In genomic region chr1:37318558-37318957, GRCm38 (mm10) we compare ENCODE assay signal across 16 mouse cellular contexts.
"Had no signal": no experiment of that assay in that cellular context is flagged by ENCODE, and none has a peak within 500 bp of the region (broad histone marks: within the 10 kb centered on the region; RNA-seq: fewer than 3 reads in every experiment).

No protein-coding gene starts in this region.

- H3K27ac ChIP-seq: kidney, postnatal 0 days; layer of hippocampus, adult 2 months; left cerebral cortex, adult 2 months; lung, embryonic 15.5 days; neural tube, embryonic 13.5 days had no signal

- ATAC-seq: intestine, embryonic 16.5 days; midbrain, embryonic 16.5 days had no signal

- H3K9ac ChIP-seq: lung, embryonic 15.5 days; neural tube, embryonic 13.5 days had no signal

- H3K36me3 ChIP-seq: lung, embryonic 15.5 days; neural tube, embryonic 13.5 days had no signal

- H3K4me2 ChIP-seq: lung, embryonic 15.5 days; midbrain, embryonic 11.5 days; neural tube, embryonic 13.5 days had no signal

- DNase-seq: kidney, adult 9 months; kidney, postnatal 36 days; lung, postnatal 14 days; retina, postnatal 1 day; right cerebral cortex, postnatal 4 days; spleen, adult 18-20 months; thymus, adult 18-20 months; thymus, postnatal 25 days had no signal

- H3K4me3 ChIP-seq: layer of hippocampus, adult 2 months; left cerebral cortex, adult 2 months; lung, embryonic 15.5 days; neural tube, embryonic 13.5 days had no signal

- H3K27me3 ChIP-seq: lung, embryonic 15.5 days; neural tube, embryonic 13.5 days had no signal

- H3K9me3 ChIP-seq: lung, embryonic 15.5 days; neural tube, embryonic 13.5 days had no signal
